Mouse (Mus musculus) thymus, adult 18-20 months (tissue): ENCODE results near the gene Lrrc1.
"Not testable (repeated sequence)": the region's sequence is repeated elsewhere in the genome, so short reads cannot be mapped to it uniquely, and the experiment has no call there.

Experiments used
- DNase-seq, 2 experiments: peaks; one replicate each; pipeline ENCODE4 v3.0.0; 2022; ENCODE audit warnings: mixed read lengths in 2 of 2

Gene Lrrc1

GRCm38 (mm10) chr9:77544354-77545067, at the start of gene Lrrc1:
Gene Lrrc1, minus strand, starts transcription at chr9:77544870.
- peak; percentile 82 to 83 for DNase-seq

GRCm38 (mm10) chr9:77592423-77592822, 47.8 kb upstream of the Lrrc1 start:
- peak; percentile 51 to 69 for DNase-seq

GRCm38 (mm10) chr9:77589496-77589895, 44.8 kb upstream of the Lrrc1 start:
- DNase-seq: no peak

GRCm38 (mm10) chr9:77587616-77588015, 42.9 kb upstream of the Lrrc1 start:
- DNase-seq: no peak

GRCm38 (mm10) chr9:77586806-77587591, 42.3 kb upstream of the Lrrc1 start:
- no peak for DNase-seq

- no peak for DNase-seq
Observed at GRCm38 (mm10) chr9:77584746-77585145, 40.1 kb upstream of the Lrrc1 start.

- DNase-seq: no peak
Observed at GRCm38 (mm10) chr9:77583302-77583701, 38.6 kb upstream of the Lrrc1 start.

GRCm38 (mm10) chr9:77579827-77580226, 35.2 kb upstream of the Lrrc1 start:
- DNase-seq: no peak

- no peak for DNase-seq
Observed at GRCm38 (mm10) chr9:77577931-77578330, 33.3 kb upstream of the Lrrc1 start.

- no peak for DNase-seq
Observed at GRCm38 (mm10) chr9:77577409-77577808, 32.7 kb upstream of the Lrrc1 start.

GRCm38 (mm10) chr9:77576320-77576719, 31.6 kb upstream of the Lrrc1 start:
- no peak for DNase-seq

GRCm38 (mm10) chr9:77574996-77575395, 30.3 kb upstream of the Lrrc1 start:
- not testable (repeated sequence) for DNase-seq

GRCm38 (mm10) chr9:77571851-77572250, 27.2 kb upstream of the Lrrc1 start:
- no peak for DNase-seq

- DNase-seq: no peak
Observed at GRCm38 (mm10) chr9:77568789-77569506, 24.3 kb upstream of the Lrrc1 start.

- no peak for DNase-seq
Observed at GRCm38 (mm10) chr9:77561827-77562226, 17.2 kb upstream of the Lrrc1 start.

- DNase-seq: no peak
Observed at GRCm38 (mm10) chr9:77557963-77558362, 13.3 kb upstream of the Lrrc1 start.

- DNase-seq: no peak
Observed at GRCm38 (mm10) chr9:77557181-77557580, 12.5 kb upstream of the Lrrc1 start.

GRCm38 (mm10) chr9:77556435-77556834, 11.8 kb upstream of the Lrrc1 start:
- DNase-seq: no peak

GRCm38 (mm10) chr9:77553465-77553864, 8.8 kb upstream of the Lrrc1 start:
- DNase-seq: no peak

- no peak for DNase-seq
Observed at GRCm38 (mm10) chr9:77551036-77551512, 6.4 kb upstream of the Lrrc1 start.

- no peak for DNase-seq
Observed at GRCm38 (mm10) chr9:77546010-77546409, 1.3 kb upstream of the Lrrc1 start.

GRCm38 (mm10) chr9:77545068-77545421, 375 bp upstream of the Lrrc1 start:
- peak in 1 of 2 experiments; percentile 49 for DNase-seq
